Mouse (Mus musculus) hematopoietic stem cell, adult 5-6 weeks (primary cell): ENCODE results near the gene Fzd1. TPM values are rescaled to one million over a fixed set of nuclear protein-coding genes. Genes with fewer than 3 reads are reported as not detected.
A peak's percentile ranks its signal among the peaks of the same experiment; 100 is the strongest.

Experiments used
- ATAC-seq, 2 experiments: fragments of 125-278 bp in 1 of 2; replicated peaks in 1 of 2; 2 replicates each; pipeline ENCODE4 v1.8.0; 2016 to 2017; ENCODE audit warnings: inconsistent platforms in 2 of 2, mild to moderate bottlenecking in 2 of 2, moderate number of reproducible peaks in 2 of 2, low read depth in 1 of 2, moderate TSS enrichment in 1 of 2; ENCODE audit not compliant: low FRiP score in 2 of 2, poor library complexity in 2 of 2, severe bottlenecking in 2 of 2, insufficient read depth in 1 of 2, low TSS enrichment in 1 of 2
- total RNA-seq: library from RNA; stranded (forward); fragments of 172-1452, 232-1000 nt; gene quantifications from 2 replicates; pipeline ENCODE4 v1.2.3, GENCODE M21; 2017

The Fzd1 gene
- total RNA-seq, result 0.50 and 0.74 TPM in 2 replicates

DNA sequence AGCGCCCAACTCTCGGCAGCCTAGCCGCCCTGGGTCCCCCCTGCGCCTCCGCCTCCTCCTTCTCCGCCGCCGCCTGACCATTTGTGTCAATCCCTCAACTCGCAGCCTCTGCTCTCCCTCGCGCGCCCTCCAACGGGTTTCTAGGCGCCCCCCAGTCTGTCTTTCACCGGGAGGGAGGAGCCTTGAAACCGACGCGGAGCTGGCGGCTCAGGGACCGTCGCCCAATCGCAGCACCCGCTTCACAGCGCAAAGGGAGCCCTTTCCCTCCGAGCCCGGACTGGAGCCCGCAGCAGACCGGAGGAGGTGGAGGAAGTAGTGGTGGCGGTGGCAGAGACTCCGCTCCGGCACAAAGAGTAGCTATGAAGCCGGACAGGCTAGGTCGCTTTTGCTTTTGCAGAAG, at the start of gene Fzd1:
Gene Fzd1 (minus strand): TSS at position 134 of the 400 bp plus-strand sequence.
- peak; percentile 91 to 93 for ATAC-seq

DNA sequence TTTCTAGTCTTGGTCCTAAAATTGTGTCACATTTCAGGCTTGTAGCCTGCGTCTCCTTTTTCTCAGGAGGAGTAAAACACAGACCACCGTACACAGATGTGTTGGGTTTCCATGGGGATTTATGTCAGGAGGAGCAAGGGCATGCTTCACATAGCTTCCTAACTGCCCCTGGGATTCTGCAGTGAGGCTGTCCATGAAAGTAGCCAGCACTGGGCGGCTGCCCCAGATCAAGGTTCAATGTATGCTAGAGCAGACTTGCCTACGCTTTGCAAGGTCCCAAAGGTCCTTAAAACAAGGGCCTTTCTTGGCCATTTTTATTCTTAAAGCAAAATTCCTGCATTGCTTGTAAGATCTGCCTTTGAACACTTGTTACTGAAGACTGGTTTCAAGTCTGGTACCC, 47.4 kb upstream of the Fzd1 start:
- ATAC-seq, result no peak

DNA sequence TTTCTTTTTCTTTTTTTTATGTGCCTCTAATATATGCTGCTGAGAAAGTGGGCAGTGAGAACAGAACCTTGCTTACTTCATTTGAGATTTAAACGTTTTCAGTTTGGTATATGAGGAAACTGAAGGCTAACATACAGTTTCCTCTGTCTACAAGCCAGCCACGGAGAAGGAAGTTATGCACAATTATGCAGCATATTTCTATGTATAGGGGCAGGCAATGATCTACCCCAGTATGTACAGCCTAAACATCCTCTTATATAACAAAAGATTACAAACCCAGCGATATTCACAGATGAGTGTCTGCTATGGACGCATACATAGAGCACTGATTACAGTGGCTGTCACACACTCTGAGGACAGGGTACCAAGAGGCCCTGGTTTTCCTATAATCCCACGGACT, 45.9 kb upstream of the Fzd1 start:
- 0 out of 4 replicates have a peak, but pooled peaks have one; percentile 32 for ATAC-seq

DNA sequence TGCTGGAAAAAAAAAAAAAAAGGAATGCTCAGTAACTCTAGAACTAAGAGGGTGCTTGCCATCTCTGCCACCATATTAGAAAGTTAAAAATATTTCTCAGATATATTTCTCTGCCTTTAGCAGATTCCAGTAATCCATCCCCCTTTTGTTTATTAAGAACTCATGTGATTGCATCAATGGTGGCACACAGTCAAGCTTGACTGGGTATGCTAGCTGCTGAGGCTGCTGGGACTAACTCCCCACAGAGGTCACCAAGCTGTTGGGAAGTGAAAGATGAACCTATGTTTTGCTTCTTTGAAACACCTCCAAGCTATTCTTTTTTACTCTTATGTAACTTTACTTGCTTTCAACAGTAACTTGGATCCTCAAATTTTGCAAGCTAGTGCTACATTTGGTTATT, 44.1 kb upstream of the Fzd1 start:
- ATAC-seq, result no peak

DNA sequence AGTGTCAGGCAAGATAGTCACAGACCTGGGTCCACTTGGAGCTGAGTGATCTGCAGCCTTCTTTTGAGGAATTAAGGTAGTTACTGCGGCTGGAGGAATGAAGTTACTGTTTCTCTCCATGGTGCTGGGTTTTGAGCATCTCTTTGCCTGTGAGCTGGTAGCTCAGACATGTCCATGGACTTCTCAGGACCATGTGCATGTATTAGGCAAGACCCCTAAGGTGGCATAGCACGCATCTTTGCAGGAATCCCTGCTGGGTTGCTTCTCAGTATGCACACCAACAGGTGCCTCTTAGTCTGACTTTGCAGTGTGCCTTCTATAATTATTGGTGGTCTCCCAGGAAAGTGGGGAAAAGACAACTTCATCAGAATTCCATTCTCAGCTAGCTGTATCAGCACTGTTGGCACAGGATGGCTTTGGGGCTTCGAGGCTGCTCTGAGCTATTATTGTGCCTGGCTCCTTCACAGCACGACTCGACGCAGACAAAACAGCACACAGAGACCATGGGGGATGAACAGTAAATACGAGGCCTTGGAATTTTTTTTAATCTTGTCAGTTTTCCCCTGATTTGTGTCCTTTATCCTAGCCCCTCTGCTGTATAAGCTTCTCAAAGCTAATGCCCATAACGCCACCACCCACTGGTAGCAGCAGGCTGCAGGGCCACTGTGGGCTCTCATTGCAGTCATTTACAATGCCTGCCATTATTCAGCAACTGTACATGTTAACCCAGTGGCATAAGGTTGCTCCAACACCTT, 43.4 kb upstream of the Fzd1 start:
- no peak for ATAC-seq

DNA sequence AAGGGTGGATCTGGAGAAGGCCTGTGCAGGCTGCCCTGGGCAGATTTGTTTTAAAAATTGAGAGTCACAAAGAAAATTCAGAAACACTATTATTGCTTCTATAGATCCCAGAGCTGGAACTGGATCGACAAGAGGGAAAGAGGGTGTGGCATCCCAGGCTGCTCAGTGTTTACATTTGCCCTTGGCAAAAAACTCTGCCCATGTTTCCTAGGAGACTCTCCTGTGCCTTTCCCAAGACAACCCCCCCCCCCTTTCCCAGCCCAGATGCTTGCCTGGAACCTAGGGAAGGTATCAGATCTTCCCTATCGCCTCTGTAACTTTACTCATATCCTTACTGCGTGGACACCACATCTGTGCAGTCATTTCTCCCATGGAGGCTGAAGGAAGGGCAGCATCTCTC, 33.4 kb upstream of the Fzd1 start:
- ATAC-seq, result no peak

DNA sequence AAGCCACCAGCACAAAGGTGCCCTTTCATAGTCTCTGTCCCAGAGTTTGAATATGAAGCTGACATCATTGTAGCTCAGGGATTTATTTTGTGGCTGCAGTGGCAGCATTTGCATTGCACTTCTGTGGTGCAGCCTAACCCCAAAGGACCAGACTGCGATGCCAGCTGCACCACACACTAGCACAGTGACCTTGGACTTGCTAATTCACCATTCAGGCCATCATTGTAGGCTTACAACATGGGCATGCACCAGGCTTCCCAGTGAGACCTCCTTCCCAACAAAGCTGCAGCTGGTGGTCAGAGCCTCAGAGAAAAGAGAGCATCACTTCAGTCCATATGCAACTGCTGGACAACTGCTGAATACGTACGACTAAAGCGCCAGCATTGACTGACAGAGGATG, 32.4 kb upstream of the Fzd1 start:
- ATAC-seq, result no peak

DNA sequence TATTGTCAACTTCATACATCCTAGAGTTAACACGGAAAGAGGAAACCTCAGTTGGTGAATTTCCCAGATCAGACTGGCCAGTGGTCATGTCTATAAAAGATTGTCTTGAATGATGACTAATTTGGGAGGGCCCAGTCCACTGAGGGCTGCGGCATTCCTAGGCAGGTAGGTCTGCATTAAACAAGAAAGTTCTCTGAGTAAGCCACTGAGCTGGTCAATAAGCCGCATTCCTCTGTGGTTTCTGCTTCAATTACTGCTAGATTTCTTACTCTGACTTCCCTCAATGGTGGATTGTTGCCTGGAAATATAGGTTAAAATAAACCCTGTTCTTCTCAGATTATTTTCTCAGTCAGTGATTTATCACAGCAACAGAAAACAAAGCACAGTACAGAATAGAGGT, 30.6 kb upstream of the Fzd1 start:
- ATAC-seq, result no peak

DNA sequence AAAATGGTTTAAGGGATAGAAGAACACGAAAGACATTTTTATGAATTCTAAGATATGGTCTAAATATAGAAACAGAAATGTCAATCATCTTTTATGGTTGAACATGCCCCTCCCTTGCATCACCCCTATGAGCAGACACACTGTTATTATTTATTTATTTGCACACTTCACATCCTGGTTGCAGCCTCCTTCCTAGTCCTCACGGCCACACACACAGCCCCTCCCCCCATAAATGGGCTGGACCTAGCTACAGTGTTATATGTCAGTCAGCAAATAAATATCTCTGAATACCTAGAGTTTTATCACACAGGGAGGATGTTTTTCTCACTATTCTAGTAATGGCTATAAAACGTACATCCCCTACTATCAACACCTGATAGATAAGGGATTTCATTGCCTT, 29.0 kb upstream of the Fzd1 start:
- ATAC-seq, result no peak

DNA sequence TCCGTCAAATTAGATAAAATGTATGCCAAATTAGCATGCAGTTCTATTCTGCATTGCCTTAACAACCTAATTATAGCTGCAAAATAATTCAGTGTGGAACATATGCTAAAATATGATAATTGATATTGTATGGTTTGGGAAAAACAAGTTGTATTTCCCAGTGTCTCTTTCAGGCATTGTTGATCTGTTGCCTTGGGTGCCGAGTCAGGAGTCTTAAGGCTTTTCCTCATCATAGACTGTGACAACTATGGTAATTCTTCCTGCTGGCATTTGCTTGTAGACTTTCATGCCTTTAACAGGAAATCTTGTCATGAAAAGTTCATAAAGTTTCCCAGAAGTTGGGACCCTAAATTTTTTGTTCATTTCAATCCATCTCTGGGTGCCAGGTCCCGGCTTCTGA, 20.4 kb upstream of the Fzd1 start:
- no peak for ATAC-seq

DNA sequence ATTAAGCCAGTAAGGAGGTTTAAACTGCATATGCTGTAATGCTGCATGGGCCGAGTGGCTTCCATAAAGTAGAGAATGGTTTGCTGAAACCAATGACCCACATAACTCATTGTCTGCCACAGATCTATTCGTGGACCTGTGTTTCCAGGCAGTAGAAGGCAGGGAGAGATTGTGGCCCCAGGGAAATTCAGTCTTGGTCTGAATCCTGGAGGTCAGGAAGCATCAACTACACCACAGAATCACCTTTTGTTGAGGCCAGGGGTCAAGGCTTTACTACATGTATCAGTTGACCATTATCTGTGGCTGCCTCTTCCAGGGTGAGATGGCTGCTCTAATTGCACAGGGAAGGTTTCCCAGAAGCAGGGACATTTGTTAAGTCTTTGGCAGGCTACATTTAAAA, 18.7 kb upstream of the Fzd1 start:
- ATAC-seq, result no peak

DNA sequence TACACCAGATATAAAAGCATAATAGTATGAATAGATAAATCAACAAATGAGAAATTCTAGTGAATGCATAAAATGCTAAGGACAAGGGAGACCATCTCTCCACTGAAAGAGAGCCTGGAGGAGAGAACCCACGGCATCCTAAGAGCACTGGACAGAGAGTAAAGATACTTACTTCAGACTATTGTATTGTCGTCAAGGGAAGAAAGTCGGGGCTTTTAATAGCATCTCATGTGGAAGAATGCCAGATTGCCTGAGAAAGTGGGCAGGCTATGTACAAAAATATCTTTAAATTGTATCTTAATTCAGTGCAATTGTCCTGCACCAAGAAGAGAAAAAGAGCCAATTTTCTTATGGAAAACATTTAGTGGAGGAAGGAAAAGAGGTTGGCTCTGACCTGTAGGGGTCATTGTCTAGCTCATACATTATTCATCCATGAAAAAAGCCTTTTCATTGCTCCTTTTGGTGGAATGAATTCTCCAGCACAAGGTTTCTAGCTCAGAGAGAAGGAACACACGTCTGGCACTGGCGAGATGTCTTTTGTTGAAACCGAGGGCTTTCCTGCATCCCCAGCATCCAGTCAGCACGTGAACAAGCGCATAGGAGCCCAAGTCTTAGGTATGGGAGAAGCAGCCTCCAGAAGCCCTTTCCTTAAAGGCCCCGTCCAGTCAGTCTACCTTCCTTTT, 15.4 kb upstream of the Fzd1 start:
- no peak for ATAC-seq

DNA sequence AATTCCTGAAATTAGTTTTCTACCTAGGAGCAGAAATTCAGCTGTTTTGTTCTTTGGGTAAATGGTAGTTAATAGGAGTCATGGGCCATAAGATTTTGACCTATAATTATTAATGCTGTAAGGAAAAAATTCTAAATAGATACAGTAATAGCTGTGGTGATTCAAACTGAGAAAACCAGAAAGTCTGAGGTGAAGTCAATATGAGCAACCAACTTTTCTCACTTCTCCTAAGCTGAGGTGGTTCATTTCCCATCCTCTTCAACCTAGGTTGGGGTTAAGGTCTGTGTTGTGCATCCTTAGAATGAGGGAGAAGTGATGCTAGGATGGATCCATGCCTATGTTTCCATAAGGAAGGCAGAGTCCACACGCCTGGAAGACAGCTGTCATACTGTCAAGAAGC, 12.8 kb upstream of the Fzd1 start:
- ATAC-seq, result no peak

DNA sequence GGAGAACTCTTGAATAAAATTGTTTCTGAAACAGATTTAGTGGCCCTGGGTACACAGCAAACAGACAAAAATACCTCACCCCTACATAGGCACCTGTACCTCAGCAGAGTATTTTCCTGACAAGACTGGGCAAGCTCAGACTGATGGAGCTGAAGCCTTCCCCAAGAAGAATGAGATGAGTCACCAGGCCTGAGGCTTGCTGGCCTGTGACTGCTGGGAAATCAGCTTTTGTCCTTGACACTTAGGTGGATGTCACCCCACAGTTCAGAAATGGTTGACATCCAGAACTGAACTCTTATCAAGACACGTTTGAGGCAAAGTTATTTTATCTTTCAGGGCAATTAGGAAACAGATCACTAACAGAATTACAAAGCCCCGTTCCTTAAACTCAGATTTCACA, 10.1 kb upstream of the Fzd1 start:
- ATAC-seq, result no peak

DNA sequence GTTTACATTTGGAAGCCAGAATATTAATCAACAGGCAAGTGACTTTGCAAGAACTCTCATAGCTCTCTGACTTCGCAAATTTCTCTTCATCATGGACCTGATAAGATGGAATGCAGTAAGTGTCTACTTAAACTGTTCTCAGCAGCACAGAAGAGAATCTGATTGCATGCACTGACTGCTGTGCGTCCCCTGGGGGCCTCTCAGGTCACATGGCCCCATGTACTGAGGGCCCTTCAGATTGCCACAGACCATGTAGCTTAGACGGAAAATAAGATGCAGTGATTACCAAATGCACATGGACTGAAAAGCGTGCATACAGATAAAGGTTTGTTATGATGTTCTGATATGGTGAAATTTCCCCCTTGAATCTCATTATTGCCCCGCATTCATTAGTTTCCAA, 8.9 kb upstream of the Fzd1 start:
- no peak for ATAC-seq

DNA sequence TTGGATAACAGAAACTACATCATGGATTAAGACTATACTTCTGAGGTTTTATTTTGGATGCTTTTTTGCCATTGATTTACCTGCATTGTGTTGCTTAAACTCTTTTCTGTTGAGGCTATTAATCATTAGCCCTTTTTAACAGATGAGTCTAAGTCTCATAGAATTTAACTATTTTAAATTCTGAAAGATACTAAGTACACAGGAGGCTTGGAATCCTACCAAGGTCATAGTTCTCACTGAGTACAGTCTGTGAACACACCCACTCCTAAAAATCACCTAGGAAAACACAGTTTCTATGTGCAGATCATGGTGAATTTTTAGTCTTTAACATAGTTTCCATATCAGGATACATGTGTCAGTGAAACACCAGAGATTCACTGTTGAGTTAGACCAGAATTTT, 4.1 kb upstream of the Fzd1 start:
- ATAC-seq, result no peak

DNA sequence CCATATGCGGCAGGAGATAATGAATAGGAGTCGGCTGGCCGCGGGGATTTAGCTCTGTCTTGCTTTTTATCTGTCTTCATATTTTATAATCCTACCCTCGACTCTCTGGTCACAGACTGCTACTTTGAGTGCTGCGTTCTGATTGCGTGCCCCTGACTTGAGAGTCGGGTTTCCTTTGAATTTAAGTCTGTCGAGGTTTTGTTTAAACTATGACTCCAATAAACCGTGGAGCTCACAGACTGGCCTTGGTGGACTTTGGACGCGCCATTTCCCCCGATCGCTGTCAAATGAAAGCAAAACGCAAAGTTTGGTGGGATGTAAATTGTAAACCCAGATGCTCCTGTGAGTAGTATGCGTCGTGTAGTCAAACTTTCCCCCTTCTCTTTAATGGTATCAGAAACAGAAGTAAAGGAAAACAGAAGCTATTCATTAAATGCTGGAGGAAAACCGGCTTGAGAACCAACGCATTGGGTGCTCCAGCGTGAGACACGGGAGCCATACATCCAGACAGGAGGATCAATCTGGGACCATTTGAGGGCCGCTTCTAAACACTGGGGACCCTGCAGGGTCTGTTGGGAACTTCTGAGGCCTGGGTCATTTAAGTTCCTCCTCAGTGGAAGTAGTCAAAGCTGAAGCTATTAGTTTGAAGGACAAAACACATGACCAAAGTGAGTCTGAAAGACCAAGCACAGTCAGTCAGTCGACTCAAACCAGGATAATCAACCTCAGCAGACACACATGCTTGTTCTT, 671 bp upstream of the Fzd1 start:
- ATAC-seq, result no peak
